13 mouse cellular contexts compared by ENCODE assay signal in the genomic region with DNA sequence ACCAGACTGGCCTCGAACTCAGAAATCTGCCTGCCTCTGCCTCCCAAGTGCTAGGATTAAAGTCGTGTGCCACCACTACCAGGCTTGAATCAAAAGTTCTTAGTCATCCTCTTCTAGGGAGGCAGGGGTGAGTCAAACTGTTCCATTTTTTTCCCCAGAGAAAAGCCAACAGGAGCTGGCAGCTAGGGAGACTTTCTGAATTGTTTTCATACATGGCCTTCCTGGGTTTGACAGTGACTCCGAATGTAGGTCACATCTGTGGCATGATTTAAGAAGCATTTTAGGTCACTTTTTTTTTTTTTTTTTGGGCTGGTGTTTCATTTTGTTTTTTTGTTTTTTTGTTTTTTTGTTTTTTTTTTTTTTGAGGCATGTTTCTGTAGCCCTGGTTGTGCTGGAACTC.
"Had no signal": no experiment of that assay in that cellular context is flagged by ENCODE, and none has a peak within 500 bp of the region (broad histone marks: within the 10 kb centered on the region; RNA-seq: fewer than 3 reads in every experiment).

No protein-coding gene starts in this region.

- ATAC-seq: lung, postnatal 0 days had no signal

- H3K27ac ChIP-seq: kidney, postnatal 0 days; limb, embryonic 13.5 days; liver, embryonic 14.5 days; midbrain, embryonic 10.5 days; neural tube, embryonic 12.5 days; stomach, postnatal 0 days had no signal

- H3K9ac ChIP-seq: limb, embryonic 13.5 days; liver, embryonic 14.5 days; neural tube, embryonic 12.5 days had no signal

- H3K36me3 ChIP-seq: limb, embryonic 13.5 days; midbrain, embryonic 10.5 days; neural tube, embryonic 12.5 days had no signal

- H3K27me3 ChIP-seq: limb, embryonic 13.5 days; neural tube, embryonic 12.5 days had no signal

- H3K4me3 ChIP-seq: limb, embryonic 13.5 days; midbrain, embryonic 10.5 days; neural tube, embryonic 12.5 days had no signal

- H3K9me3 ChIP-seq: neural tube, embryonic 12.5 days had no signal

- H3K4me2 ChIP-seq: limb, embryonic 13.5 days; neural tube, embryonic 12.5 days had no signal

- DNase-seq: kidney, adult 8-10 months; kidney, postnatal 36 days; left cerebral cortex, postnatal 4 days; lung, adult 18-20 months; lung, postnatal 36 days; midbrain, embryonic 14.5 days had no signal
